In the genomic region with DNA sequence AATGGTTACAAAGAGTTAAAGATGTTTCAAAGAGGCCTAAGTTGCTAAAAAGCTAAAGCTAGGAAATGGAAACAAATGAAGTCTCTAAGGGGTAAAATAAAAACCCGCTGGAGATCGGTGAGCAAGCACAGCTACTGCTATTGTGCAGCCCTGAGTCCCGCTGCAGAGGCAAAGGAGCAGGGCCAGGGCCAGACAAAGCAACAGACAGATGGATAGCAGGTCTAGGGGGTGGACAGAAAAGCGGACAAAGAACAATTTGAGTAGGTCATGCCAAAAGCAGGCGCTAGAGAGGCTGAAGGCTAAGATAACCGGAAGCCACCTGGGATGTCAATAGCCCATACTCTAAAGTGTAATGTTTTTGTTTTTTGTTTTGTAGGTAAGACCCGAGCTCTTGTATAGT, we compare ENCODE assay signal across 18 mouse cellular contexts. TPM values are rescaled to one million over a fixed set of nuclear protein-coding genes. Genes with fewer than 3 reads are reported as not detected.
"Had no signal": no experiment of that assay in that cellular context is flagged by ENCODE, and none has a peak within 500 bp of the region (broad histone marks: within the 10 kb centered on the region; RNA-seq: fewer than 3 reads in every experiment).

No protein-coding gene starts in this region.

- H3K4me2 ChIP-seq: neural tube, embryonic 12.5 days; neural tube, embryonic 13.5 days; neural tube, embryonic 15.5 days; stomach, embryonic 15.5 days had no signal

- H3K27me3 ChIP-seq: neural tube, embryonic 12.5 days; neural tube, embryonic 13.5 days; neural tube, embryonic 15.5 days; stomach, embryonic 15.5 days had no signal

- H3K9ac ChIP-seq: neural tube, embryonic 12.5 days; neural tube, embryonic 13.5 days; neural tube, embryonic 15.5 days; stomach, embryonic 15.5 days had no signal

- H3K36me3 ChIP-seq: neural tube, embryonic 12.5 days; neural tube, embryonic 13.5 days; neural tube, embryonic 15.5 days; stomach, embryonic 15.5 days had no signal

- H3K4me1 ChIP-seq: neural tube, embryonic 12.5 days had no signal

- DNase-seq: retina, postnatal 1 day; right cerebral cortex, adult 18-20 months; right cerebral cortex, postnatal 14 days; right cerebral cortex, postnatal 25 days; right cerebral cortex, postnatal 4 days; spleen, adult 18-20 months; thymus, adult 18-20 months; thymus, adult 2 months; thymus, postnatal 14 days; thymus, postnatal 25 days; thymus, postnatal 36 days; thymus, postnatal 4 days had no signal

- H3K4me3 ChIP-seq: neural tube, embryonic 12.5 days; neural tube, embryonic 13.5 days; neural tube, embryonic 15.5 days; stomach, embryonic 15.5 days had no signal

- H3K9me3 ChIP-seq: neural tube, embryonic 12.5 days; neural tube, embryonic 13.5 days; neural tube, embryonic 15.5 days; stomach, embryonic 15.5 days had no signal

- H3K27ac ChIP-seq: neural tube, embryonic 12.5 days; neural tube, embryonic 13.5 days; neural tube, embryonic 15.5 days; stomach, embryonic 15.5 days; stomach, postnatal 0 days had no signal

RNA-seq across cellular contexts. Expression of a gene that starts 2.8 kb away (rescaled TPM):
- total RNA-seq: neutrophil, adult 5-6 weeks had no signal
